Mouse (Mus musculus): ENCODE results near the gene Fam129a.
"Not testable (repeated sequence)": the region's sequence is repeated elsewhere in the genome, so short reads cannot be mapped to it uniquely, and the experiment has no call there.

The Fam129a gene

GRCm38 (mm10) chr1:151670006-151670591 lies 99.1 kb downstream of the Fam129a start:
- DNase-seq, result no peak

- no peak for DNase-seq
Observed at GRCm38 (mm10) chr1:151675684-151676083, 104.7 kb downstream of the Fam129a start.

GRCm38 (mm10) chr1:151677185-151677809 lies 106.3 kb downstream of the Fam129a start:
- DNase-seq, result no peak

- DNase-seq, result no peak
Observed at GRCm38 (mm10) chr1:151677975-151678374, 107.0 kb downstream of the Fam129a start.

- DNase-seq, result no peak
Observed at GRCm38 (mm10) chr1:151679153-151679552, 108.2 kb downstream of the Fam129a start.

GRCm38 (mm10) chr1:151679883-151680613 lies 109.1 kb downstream of the Fam129a start:
- no peak for DNase-seq

GRCm38 (mm10) chr1:151680971-151681370 lies 110.0 kb downstream of the Fam129a start:
- no peak for DNase-seq

GRCm38 (mm10) chr1:151682896-151683295 lies 111.9 kb downstream of the Fam129a start:
- no peak for DNase-seq

GRCm38 (mm10) chr1:151684451-151684892 lies 113.5 kb downstream of the Fam129a start:
- no peak for DNase-seq

GRCm38 (mm10) chr1:151684978-151685377 lies 114.0 kb downstream of the Fam129a start:
- no peak for DNase-seq

- no peak for DNase-seq
Observed at GRCm38 (mm10) chr1:151685666-151686309, 114.8 kb downstream of the Fam129a start.

GRCm38 (mm10) chr1:151686696-151687095 lies 115.7 kb downstream of the Fam129a start:
- DNase-seq, result no peak

- no peak for DNase-seq
Observed at GRCm38 (mm10) chr1:151689032-151689431, 118.0 kb downstream of the Fam129a start.

- DNase-seq, result no peak
Observed at GRCm38 (mm10) chr1:151689561-151689960, 118.6 kb downstream of the Fam129a start.

GRCm38 (mm10) chr1:151690061-151690460 lies 119.1 kb downstream of the Fam129a start:
- no peak for DNase-seq

- DNase-seq, result no peak
Observed at GRCm38 (mm10) chr1:151690583-151691193, 119.7 kb downstream of the Fam129a start.

GRCm38 (mm10) chr1:151692867-151693266 lies 121.9 kb downstream of the Fam129a start:
- DNase-seq, result not testable (repeated sequence)

- DNase-seq, result no peak
Observed at GRCm38 (mm10) chr1:151696751-151697150, 125.8 kb downstream of the Fam129a start.

- DNase-seq, result no peak
Observed at GRCm38 (mm10) chr1:151697901-151698641, 127.1 kb downstream of the Fam129a start.

- no peak for DNase-seq
Observed at GRCm38 (mm10) chr1:151699363-151699762, 128.4 kb downstream of the Fam129a start.

- DNase-seq, result no peak
Observed at GRCm38 (mm10) chr1:151702816-151703215, 131.8 kb downstream of the Fam129a start.

GRCm38 (mm10) chr1:151705723-151706396 lies 134.9 kb downstream of the Fam129a start:
- peak; percentile 87 for DNase-seq
